Mouse (Mus musculus): Measurements from ENCODE around the gene Fndc3b. TPM values are rescaled to one million over a fixed set of nuclear protein-coding genes. Genes with fewer than 3 reads are reported as not detected.

Fndc3b gene
- polyA plus RNA-seq, 1 experiment from 2014 or later: 10.5 TPM

DNA sequence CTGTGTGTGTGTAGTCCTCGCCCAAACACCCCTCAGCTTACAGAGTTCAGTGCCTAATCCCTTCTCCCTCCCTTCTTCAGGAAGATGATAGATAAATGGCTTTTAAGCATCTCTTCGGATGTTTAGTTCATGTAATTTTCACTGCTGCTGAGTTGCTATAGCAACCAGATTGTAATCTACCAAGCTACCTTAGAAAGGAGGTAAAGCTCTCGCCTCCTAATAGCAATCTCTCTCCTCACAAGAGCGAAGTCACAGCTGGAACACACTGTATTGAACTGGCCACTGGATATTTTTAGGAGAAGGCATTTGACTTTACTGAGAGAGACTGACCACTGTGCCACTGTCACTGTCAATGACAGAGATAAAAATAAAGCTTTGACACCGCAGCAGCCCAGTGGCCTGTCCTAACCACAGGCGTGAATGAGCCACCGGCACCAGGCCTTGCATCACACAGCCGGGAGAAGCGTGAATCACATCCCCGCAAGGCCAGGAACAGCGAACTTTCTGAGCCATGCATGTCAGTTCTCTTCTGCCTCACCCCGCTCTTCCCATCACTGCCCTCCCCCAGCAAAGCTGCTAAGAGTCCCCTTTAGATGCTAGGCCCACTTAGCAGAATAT is 86.0 kb downstream of the Fndc3b start:
- Histone ChIP-seq H3K36me3 (replicated peaks; ENCODE audit: control insufficient read depth, insufficient read depth, low read depth, low read length) (no peaks in the 10 kb centered on the region), H3K4me1 (ENCODE audit: control insufficient read depth, insufficient read depth, low read length) (no peaks in the 10 kb centered on the region), H3K4me3 (ENCODE audit: low read depth, low read length) (no peak overlapping the region), H3K27me3 (ENCODE audit: control insufficient read depth, insufficient read depth, low read length) (no peaks in the 10 kb centered on the region), H3K9ac (replicated peaks; ENCODE audit: low read length) (no peak overlapping the region), H3K9me3 (replicated peaks; ENCODE audit: control insufficient read depth, low read length) (no peaks in the 10 kb centered on the region), H3K4me2 (ENCODE audit: low read depth, low read length) (no peak overlapping the region), H3K27ac (replicated peaks; ENCODE audit: low read depth, low read length) (no peak overlapping the region)
- 82% methylated on average over 12 of the region's 12 CpGs for WGBS
- ATAC-seq (replicated peaks; ENCODE audit: insufficient number of reproducible peaks, low FRiP score, low TSS enrichment, low read depth) (no peak), DNase-seq (ENCODE audit: low spot score) (no peak)

DNA sequence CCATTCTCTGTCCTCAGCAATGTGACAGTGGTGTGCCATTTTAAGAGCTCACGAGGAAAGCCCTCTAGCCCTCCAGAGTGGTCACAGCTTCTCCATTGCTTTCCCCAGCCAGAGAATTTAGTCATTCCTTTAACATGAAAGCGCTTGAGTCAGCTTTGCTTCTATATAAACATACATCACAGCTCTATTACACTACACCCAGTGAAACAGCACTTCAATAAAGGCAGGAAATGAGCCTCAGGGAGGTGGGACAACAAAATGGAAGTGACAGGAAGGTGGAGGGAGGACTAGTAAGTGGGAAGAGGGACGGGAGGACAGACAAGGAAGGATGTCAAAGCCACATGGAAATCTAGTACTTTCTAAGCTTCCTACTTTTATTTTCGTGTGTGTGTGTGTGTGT is 88.7 kb downstream of the Fndc3b start:
- Histone ChIP-seq H3K4me1 (ENCODE audit: control insufficient read depth, insufficient read depth, low read length) (no peaks in the 10 kb centered on the region), H3K4me3 (ENCODE audit: low read depth, low read length) (no peak overlapping the region), H3K27ac (replicated peaks; ENCODE audit: low read depth, low read length) (no peak overlapping the region), H3K9me3 (replicated peaks; ENCODE audit: control insufficient read depth, low read length) (no peaks in the 10 kb centered on the region), H3K36me3 (replicated peaks; ENCODE audit: control insufficient read depth, insufficient read depth, low read depth, low read length) (no peaks in the 10 kb centered on the region), H3K4me2 (ENCODE audit: low read depth, low read length) (no peak overlapping the region), H3K27me3 (ENCODE audit: control insufficient read depth, insufficient read depth, low read length) (no peaks in the 10 kb centered on the region), H3K9ac (replicated peaks; ENCODE audit: low read length) (no peak overlapping the region)
- 67% methylated on average over 4 of the region's 4 CpGs for WGBS
- ATAC-seq (replicated peaks; ENCODE audit: insufficient number of reproducible peaks, low FRiP score, low TSS enrichment, low read depth) (no peak), DNase-seq (ENCODE audit: low spot score) (no peak)

DNA sequence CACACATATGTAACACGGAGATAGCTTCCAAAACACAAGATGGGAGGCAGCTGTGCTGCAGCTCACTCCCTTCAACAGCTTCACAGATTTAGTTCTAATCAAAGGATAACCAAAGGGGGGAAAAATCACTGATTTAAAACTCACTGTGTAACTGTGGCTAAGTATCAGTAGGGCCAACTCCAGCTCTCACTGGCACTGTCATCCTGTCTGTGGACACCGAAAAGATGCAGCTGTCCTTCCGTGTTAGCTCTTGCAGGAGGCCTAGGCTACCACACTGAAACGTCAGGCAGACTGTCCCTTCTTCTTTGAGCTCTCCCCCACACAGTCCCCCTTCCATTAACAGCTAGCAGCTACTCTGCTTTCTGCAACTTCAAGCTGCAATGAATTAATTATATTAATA is 89.9 kb downstream of the Fndc3b start:
- Histone ChIP-seq H3K4me1 (ENCODE audit: control insufficient read depth, insufficient read depth, low read length) (peaks cover 3% of the 10 kb centered on the region; the same call in 1 of the 2 replicates), H3K4me3 (ENCODE audit: low read depth, low read length) (no peak overlapping the region), H3K36me3 (replicated peaks; ENCODE audit: control insufficient read depth, insufficient read depth, low read depth, low read length) (no peaks in the 10 kb centered on the region), H3K27me3 (ENCODE audit: control insufficient read depth, insufficient read depth, low read length) (no peaks in the 10 kb centered on the region), H3K9ac (replicated peaks; ENCODE audit: low read length) (no peak overlapping the region), H3K27ac (replicated peaks; ENCODE audit: low read depth, low read length) (no peak overlapping the region), H3K9me3 (replicated peaks; ENCODE audit: control insufficient read depth, low read length) (no peaks in the 10 kb centered on the region), H3K4me2 (ENCODE audit: low read depth, low read length) (no peak overlapping the region)
- WGBS: 82% methylated on average over 4 of the region's 4 CpGs
- DNase-seq (ENCODE audit: low spot score) (no peak), ATAC-seq (replicated peaks; ENCODE audit: insufficient number of reproducible peaks, low FRiP score, low TSS enrichment, low read depth) (no peak)

DNA sequence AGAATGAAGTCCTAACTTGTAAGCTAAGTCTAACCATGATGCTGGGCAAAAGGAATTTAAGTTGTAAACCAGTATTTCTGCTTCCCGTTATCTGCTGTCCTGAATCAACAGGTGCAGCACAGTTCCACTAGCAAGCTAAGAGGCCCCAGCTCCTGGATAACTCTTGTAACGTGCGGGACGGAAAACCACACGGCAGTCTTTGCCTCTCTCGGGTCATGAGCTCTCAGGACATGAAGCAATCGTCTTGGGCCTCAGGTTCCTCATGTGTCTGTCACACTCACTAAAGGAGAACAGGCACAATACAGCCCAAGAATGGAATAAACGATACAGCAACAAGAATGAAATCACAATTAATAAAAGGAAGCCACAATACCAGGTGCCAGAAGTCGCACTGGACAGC is 93.4 kb downstream of the Fndc3b start:
- DNase-seq (ENCODE audit: low spot score) (no peak), ATAC-seq (replicated peaks; ENCODE audit: insufficient number of reproducible peaks, low FRiP score, low TSS enrichment, low read depth) (no peak)
- H3K36me3 ChIP-seq (replicated peaks; ENCODE audit: control insufficient read depth, insufficient read depth, low read depth, low read length): no peaks in the 10 kb centered on the region
- H3K4me1 ChIP-seq (ENCODE audit: control insufficient read depth, insufficient read depth, low read length): peaks cover 3% of the 10 kb centered on the region
- no peaks in the 10 kb centered on the region for H3K9me3 ChIP-seq (replicated peaks; ENCODE audit: control insufficient read depth, low read length)
- WGBS: 75% methylated on average over 9 of the region's 9 CpGs
- H3K27ac ChIP-seq (replicated peaks; ENCODE audit: low read depth, low read length): no peak overlapping the region
- H3K4me3 ChIP-seq (ENCODE audit: low read depth, low read length): no peak overlapping the region
- no peak overlapping the region for H3K9ac ChIP-seq (replicated peaks; ENCODE audit: low read length)
- no peak overlapping the region for H3K4me2 ChIP-seq (ENCODE audit: low read depth, low read length)
- no peaks in the 10 kb centered on the region for H3K27me3 ChIP-seq (ENCODE audit: control insufficient read depth, insufficient read depth, low read length)

DNA sequence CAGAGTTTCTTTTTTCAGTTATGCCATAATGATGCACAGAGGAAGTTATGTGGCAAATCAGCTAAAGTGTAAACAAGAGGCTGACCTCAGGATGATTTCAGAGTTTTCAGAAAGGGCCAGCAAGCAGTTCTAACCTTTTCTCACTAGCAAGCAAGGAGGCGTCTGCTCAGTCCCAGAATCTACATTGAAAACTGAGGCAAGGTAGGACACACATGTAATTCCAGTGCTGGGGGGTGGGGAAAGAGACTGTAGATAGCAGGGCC is 93.9 kb downstream of the Fndc3b start:
- Histone ChIP-seq H3K36me3 (replicated peaks; ENCODE audit: control insufficient read depth, insufficient read depth, low read depth, low read length) (no peaks in the 10 kb centered on the region), H3K4me3 (ENCODE audit: low read depth, low read length) (no peak overlapping the region), H3K9me3 (replicated peaks; ENCODE audit: control insufficient read depth, low read length) (no peaks in the 10 kb centered on the region), H3K9ac (replicated peaks; ENCODE audit: low read length) (no peak overlapping the region), H3K4me1 (ENCODE audit: control insufficient read depth, insufficient read depth, low read length) (peaks cover 3% of the 10 kb centered on the region), H3K27ac (replicated peaks; ENCODE audit: low read depth, low read length) (no peak overlapping the region), H3K4me2 (ENCODE audit: low read depth, low read length) (no peak overlapping the region), H3K27me3 (ENCODE audit: control insufficient read depth, insufficient read depth, low read length) (no peaks in the 10 kb centered on the region)
- DNase-seq (ENCODE audit: low spot score) (no peak), ATAC-seq (replicated peaks; ENCODE audit: insufficient number of reproducible peaks, low FRiP score, low TSS enrichment, low read depth) (no peak)
- 72% methylated on average over 1 of the region's 1 CpGs for WGBS

DNA sequence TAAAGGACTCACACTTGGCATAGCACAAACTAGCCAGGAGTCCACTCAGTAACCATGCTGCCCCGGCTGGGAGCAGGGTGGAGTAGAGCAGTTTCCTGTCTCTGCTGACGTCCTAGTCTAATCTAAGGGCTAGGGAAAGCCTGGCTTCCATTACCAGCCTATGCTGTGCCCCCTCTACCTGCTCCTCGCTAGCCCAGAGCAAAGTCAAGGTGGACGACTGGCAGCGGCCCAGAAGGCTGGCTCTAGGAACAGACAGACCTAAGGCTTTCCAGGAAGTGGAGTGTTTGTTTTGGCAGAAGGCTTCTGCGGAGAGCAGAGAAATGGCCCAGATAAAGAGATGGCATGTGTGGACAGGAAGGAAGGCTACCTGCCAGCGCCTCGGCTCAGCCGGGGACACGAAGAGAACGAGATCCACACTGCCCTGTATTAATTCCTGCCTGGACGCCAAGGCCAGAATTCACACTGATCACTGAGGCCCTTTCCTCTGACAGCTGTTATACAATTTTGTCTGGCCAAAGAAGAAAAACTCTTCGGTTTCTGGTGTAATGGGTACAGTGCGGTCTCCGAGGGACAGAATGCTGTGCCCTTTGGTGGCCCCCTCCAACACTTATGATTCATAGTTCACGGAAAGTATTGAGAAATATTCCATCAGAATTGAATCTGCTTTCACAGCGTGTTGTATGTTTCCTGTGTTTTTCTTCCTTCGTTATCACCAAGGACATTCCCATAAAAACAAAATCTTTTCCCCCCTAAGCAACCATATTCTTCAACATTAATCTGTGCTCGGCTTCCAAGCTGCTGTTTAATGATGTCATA is 94.5 kb downstream of the Fndc3b start:
- WGBS: 60% methylated on average over 19 of the region's 19 CpGs

DNA sequence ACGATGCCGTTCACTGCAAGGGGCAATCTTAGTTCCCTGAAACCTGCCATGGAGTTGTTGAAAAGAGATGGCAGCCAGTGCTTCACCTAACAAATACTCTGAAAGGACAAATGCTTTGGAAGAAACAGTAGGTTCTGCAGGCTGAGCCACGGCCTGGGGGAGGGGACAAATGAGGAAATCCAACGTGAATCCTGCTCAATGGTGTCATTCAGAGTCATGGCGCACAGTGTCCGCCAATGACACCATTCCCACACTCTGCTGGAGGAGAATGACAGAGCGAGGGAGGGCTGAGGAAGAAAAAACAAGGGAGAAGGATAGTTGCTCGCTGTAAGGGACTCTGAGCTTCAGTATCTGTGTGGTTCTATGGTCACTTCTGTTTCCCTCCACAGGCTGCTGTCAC is 95.6 kb downstream of the Fndc3b start:
- H3K9me3 ChIP-seq (replicated peaks; ENCODE audit: control insufficient read depth, low read length): no peaks in the 10 kb centered on the region
- 41% methylated on average over 8 of the region's 8 CpGs for WGBS

More for the DNA sequence above, 94.5 kb downstream of the Fndc3b start:
- H3K4me1 ChIP-seq (ENCODE audit: control insufficient read depth, insufficient read depth, low read length): peaks cover 3% of the 10 kb centered on the region
- no peak overlapping the region for H3K27ac ChIP-seq (replicated peaks; ENCODE audit: low read depth, low read length)
- no peak for ATAC-seq (replicated peaks; ENCODE audit: insufficient number of reproducible peaks, low FRiP score, low TSS enrichment, low read depth)
- DNase-seq (ENCODE audit: low spot score): no peak
- H3K36me3 ChIP-seq (replicated peaks; ENCODE audit: control insufficient read depth, insufficient read depth, low read depth, low read length): no peaks in the 10 kb centered on the region
- no peak overlapping the region for H3K9ac ChIP-seq (replicated peaks; ENCODE audit: low read length)
- no peaks in the 10 kb centered on the region for H3K9me3 ChIP-seq (replicated peaks; ENCODE audit: control insufficient read depth, low read length)
- no peak overlapping the region for H3K4me3 ChIP-seq (ENCODE audit: low read depth, low read length)
- H3K27me3 ChIP-seq (ENCODE audit: control insufficient read depth, insufficient read depth, low read length): no peaks in the 10 kb centered on the region
- no peak overlapping the region for H3K4me2 ChIP-seq (ENCODE audit: low read depth, low read length)

DNA sequence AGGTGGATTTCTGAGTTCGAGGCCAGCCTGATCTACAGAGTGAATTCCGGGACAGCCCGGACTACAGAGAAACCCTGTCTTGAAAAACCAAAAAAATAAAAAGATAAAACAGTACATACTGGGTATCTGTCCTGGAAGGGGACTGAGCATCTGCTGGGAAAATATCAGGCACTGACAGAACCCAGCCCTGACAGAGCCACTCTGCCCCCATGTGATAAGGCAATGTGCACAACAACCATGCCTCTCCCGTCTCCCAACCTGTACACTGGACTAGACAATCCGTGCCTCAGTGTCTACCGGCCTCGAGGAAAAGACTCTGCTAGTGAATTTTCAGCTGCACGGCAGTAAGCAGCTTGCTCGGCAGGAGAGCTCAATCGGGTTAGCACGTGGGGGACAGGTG is 97.3 kb downstream of the Fndc3b start:
- Histone ChIP-seq H3K9ac (replicated peaks; ENCODE audit: low read length) (no peak overlapping the region), H3K27me3 (ENCODE audit: control insufficient read depth, insufficient read depth, low read length) (no peaks in the 10 kb centered on the region), H3K27ac (replicated peaks; ENCODE audit: low read depth, low read length) (no peak overlapping the region), H3K4me3 (ENCODE audit: low read depth, low read length) (no peak overlapping the region), H3K4me2 (ENCODE audit: low read depth, low read length) (no peak overlapping the region), H3K9me3 (replicated peaks; ENCODE audit: control insufficient read depth, low read length) (no peaks in the 10 kb centered on the region), H3K4me1 (ENCODE audit: control insufficient read depth, insufficient read depth, low read length) (peaks cover 3% of the 10 kb centered on the region), H3K36me3 (replicated peaks; ENCODE audit: control insufficient read depth, insufficient read depth, low read depth, low read length) (no peaks in the 10 kb centered on the region)
- DNase-seq (ENCODE audit: low spot score): no peak
- no peak for ATAC-seq (replicated peaks; ENCODE audit: insufficient number of reproducible peaks, low FRiP score, low TSS enrichment, low read depth)
- WGBS: 90% methylated on average over 11 of the region's 11 CpGs

More for the DNA sequence above, 95.6 kb downstream of the Fndc3b start:
- H3K9ac ChIP-seq (replicated peaks; ENCODE audit: low read length): no peak overlapping the region
- H3K36me3 ChIP-seq (replicated peaks; ENCODE audit: control insufficient read depth, insufficient read depth, low read depth, low read length): no peaks in the 10 kb centered on the region
- H3K27me3 ChIP-seq (ENCODE audit: control insufficient read depth, insufficient read depth, low read length): no peaks in the 10 kb centered on the region
- H3K27ac ChIP-seq (replicated peaks; ENCODE audit: low read depth, low read length): no peak overlapping the region
- ATAC-seq (replicated peaks; ENCODE audit: insufficient number of reproducible peaks, low FRiP score, low TSS enrichment, low read depth): no peak
- H3K4me3 ChIP-seq (ENCODE audit: low read depth, low read length): no peak overlapping the region
- no peak overlapping the region for H3K4me2 ChIP-seq (ENCODE audit: low read depth, low read length)
- no peak for DNase-seq (ENCODE audit: low spot score)
- peaks cover 3% of the 10 kb centered on the region for H3K4me1 ChIP-seq (ENCODE audit: control insufficient read depth, insufficient read depth, low read length)
